Mouse (Mus musculus) erythroid progenitor cell, adult 5-6 weeks (primary cell): ENCODE data around the gene E030030I06Rik. TPM values are rescaled to one million over a fixed set of nuclear protein-coding genes. Genes with fewer than 3 reads are reported as not detected.
"Not testable (repeated sequence)": the region's sequence is repeated elsewhere in the genome, so short reads cannot be mapped to it uniquely, and the experiment has no call there.

Experiments
- ATAC-seq: replicated peaks from 2 replicates; pipeline ENCODE4 v1.8.0; 2016; ENCODE audit warnings: moderate number of reproducible peaks, mild to moderate bottlenecking, moderate TSS enrichment, inconsistent platforms; ENCODE audit not compliant: poor library complexity, low FRiP score, severe bottlenecking
- total RNA-seq, 2 experiments: library from RNA; stranded (forward) in 1 of 2; stranded (reverse) in 1 of 2; fragments of 150-400 nt in 1 of 2; fragments of 186-747, 209-891 nt in 1 of 2; gene quantifications; 2 replicates each; pipeline versions ENCODE4 v1.2.3 to v1.2.4; 2015 to 2017; ENCODE audit warnings: low replicate concordance in 2 of 2

Gene E030030I06Rik
- total RNA-seq, 2 experiments from 2014 or later = 2.9 TPM; not detected in 1

DNA sequence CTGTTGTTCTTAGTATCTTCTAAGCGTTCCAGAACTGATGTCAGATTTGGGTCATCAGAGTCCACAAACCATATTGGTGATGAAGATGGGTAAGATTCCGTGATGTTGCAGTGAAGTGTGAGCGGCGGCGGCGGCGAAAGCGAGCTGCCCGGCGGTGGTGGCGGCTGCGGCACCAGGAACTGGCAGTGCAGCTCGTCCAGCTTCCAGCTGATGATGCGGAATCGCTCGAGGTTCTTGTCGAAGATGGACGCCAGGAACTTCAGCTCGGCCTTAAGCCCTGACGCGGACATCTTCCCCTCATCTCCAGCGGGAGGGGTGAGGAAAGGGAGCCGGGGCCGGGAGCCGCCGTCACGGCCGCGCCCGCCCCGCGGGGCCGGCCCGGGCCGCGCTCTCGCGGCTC, 5.1 kb upstream of the E030030I06Rik start:
- not testable (repeated sequence) for ATAC-seq

DNA sequence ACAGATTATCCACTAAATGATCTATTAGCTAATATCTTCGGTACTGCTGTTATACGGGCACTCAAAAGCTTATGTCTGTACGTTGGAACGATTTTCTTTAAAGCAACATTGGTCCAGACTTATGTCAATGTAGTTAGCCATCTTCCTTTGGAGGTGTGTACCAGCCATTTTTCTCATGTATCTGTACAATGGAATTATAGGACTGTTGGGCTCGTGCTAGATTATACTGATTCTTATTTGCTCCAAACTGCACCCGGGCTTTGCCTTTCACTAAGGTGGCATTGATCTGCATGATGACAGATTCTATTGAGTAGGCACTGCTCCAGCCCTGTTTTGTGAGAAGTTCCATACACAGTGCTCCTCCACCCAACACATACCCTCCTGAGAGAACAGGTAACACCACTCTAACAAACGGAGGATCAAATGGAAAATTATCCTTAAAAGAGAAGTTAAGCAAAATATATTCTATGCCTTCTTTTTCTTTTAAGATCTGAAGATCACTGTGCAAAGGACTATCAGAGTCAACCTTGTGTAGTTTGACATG, 4.1 kb upstream of the E030030I06Rik start:
- not testable (repeated sequence) for ATAC-seq

DNA sequence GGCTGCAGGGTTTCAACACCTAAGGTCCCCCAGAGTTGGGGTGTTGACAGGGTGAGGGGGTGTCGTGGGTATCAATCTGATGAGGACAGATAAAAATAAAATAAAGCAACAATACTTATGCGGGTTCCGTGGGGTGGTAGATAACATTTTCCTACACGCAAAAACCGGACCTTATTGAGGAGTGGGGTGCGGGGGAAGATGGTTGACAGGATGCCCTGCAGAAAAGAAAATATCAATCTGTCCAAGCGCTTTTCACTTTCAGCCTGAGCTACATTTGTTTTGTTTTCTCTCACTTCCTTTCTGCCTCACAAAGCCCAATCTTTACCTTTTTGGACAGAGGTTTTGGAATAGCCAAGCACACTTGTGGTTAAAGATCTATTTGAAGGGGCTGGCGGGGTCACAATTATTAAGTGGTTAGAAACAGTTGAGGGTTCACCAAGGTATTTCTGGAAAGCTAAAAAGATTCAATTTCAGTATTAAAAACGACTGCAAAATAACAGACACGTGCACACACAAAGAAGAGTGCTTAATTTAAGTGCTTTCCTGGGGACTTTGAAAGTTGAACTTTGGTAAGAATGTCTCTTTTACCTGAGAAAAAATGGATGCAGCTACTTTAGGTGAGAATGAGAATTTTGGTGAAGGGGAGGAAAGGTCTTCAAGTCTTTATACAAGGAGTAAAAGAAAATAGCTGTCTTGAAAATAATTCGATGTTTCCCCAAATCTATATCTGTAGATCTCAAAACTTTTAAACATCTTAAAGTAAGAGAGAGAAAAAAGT, 3.0 kb upstream of the E030030I06Rik start:
- not testable (repeated sequence) for ATAC-seq

DNA sequence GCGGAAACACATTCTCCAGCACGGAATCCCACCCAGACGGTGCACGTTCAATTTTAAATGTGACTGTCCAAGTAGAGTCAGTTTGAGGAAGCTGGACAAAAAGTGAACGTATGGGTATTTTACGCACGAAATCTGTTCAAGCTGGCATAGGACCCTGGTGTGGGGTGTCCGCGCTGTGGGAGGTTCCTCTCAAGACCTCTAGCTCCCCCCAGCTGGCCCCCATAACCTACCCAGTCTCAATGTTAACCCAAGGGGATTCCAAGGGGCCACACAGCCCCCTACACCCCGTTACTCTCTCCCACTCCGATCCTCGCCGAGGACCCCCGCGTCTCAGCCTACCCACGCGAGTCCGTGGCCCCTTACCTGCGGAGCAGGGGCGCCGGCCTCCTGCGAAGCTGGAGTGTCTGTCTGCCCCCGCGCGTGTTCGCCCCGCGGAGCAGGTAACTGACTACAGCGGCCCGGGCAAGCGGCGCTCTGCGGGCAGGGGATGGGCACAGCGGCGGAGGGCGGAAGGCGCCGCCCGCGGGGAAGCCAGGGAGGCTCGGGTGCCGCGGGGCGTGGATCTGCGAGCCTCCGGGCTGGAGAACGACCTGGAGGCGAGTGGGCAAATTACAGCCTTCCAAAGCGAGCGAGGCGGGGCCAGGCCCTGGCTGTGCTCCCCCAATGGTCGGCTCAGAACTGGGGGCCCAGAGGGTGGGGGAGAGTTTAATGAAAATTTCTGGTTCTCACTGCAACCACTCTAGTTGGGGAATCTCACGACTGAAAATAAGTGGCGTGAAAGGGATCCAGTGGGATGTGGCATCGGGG, 2.2 kb upstream of the E030030I06Rik start:
- ATAC-seq = not testable (repeated sequence)

DNA sequence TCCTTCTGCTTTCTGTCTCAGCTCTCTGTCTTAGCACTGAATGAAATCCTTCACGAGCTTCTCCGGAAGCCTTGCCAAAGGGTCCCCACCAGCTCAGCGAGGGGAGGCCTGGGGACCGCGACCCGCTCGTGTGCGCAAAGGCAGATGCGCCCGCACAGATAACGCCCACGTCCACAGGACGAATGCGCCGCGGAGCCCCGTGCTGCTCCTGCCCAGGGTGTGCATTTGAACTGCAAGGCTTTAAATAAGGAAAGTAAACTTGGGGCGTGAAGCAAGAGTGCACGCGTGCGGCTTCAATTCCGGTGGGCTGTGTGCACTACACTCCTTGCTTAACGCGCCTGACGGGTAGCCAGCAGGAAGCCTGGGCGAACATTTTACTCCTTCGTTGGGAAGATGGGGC, 1.5 kb upstream of the E030030I06Rik start:
- ATAC-seq = no peak

DNA sequence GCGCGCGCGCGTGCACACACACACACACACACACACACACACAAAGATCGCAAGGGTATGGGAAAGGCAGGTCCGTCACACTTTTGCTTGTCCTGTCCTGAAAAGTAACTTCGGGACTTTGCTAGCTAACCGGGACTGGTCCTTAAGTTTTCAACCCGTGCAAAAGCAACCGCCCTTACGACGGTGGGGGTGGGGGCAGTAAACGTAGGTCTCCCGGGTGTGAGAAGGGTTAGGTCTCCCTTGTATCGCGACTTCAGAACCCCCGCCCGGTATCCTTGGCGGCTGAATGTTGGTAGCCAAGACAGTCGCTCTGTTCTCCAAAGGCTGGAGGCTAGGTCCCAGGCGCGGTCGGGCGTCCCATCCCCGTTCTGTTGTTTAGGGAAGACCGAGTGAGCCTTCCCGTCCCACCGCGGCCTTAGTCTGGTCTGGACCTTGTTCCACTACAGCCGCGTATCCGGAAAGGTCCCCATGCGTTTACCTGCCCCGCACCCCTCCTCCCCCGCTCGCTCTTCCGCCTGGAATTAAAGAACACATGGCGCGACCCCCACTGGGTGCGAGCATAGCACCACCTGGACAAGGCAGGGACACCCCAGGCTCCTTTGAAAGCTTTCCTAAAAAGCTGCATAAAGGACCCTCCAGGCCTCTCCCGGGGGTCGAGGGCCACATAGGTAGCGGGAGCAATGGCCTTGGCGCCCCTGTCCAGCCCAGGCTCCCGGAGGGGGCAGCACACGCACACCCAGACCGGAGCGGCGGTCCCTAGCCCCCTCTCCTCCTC, 808 bp upstream of the E030030I06Rik start:
- ATAC-seq = no peak

DNA sequence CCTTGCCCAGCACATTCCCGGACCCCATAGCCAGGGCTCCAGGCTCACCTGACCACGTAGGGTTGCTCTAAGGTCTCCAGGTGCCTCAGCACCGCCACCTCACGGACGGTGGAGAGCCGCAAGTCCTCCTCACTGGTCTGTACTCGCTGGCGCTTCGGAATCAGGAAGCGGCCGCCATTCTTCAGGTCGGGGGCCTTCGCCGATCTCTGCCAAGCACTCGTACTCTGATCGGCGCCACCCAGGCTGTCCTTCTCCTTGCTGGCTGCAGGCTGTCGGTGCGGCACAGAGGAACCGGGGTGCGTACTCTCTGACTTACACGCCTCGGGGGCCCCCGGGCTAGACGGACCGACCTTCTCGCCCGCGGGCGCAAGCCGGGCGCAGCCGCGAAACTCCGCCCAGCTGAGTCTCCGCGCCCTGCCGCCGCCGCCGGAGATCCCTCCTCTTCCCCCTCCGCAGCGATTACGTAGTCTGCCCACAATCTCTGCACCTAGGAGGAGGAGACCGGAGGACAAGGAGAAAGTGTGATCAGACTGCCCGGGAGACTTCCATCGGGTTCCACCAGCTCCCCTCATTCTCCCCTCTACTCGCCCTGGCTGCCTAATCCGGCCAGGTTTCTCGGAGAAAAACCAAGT, 513 bp downstream of the E030030I06Rik start:
- ATAC-seq = no peak

DNA sequence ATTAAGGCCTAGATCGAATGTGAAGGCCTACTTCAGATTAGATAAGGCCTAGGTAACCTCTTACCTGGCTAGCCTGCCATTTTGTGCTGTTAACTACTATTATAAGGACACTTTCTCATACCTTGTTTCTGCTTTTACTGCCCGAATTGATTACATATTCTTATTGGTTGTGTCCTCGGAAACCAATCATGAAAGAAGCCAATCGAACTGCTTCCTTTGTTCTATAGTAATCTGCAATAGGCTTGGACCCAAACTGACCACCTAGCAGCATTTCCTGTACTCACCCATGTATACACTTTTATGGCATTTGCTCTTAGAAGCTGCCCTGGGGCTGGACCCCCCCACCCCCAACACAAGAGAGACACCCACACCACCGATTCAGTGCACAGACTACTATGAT, 6.1 kb downstream of the E030030I06Rik start:
- no peak for ATAC-seq

DNA sequence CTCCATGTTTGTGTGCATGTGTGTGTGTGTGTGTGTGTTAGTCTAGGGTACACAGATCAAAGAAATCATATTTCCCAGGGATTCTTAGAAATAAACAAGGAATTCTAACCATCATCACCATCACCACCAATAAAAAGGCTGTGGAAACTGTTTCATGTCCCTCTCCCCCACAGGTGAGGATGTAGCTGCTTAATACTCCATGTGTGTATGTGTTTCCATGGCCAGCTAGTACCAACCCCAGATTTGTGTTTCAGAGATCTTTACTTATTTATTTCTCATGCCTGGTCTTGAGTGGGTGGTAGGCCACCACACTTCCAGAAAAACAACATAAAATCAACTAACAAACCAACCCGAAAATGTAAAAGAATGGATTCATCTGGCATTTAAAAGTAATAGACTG, 6.9 kb downstream of the E030030I06Rik start:
- ATAC-seq = not testable (repeated sequence)

DNA sequence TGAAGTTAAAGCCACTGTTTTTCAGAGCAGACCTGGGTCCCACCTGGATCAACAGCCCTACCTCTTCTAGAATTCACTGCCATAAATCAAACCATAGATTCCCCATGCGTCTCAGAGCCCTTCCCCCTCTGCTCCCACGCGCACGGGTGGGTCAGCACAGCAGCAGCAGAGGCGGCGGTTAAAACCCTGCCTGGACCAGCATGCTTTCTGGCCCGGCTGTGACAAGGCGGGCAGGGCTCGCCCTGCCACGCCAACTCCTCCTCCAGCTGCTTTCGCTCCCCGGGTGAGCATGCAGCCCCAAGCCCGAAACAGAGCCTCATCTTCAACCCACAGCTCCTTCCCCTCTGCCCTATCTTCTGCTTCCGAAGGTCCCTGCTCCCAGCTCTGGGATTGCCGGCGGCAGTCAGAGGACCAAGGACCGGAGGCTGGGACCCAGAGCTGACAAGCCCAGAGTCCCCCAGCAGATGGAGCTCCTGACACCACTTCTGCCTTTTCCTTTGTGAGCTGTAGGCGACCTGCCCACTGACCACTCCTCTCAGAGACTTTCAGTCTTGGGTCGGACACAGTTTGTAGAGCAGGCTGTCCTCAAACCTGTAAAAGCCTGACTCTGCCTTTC, 8.3 kb downstream of the E030030I06Rik start:
- ATAC-seq = no peak

DNA sequence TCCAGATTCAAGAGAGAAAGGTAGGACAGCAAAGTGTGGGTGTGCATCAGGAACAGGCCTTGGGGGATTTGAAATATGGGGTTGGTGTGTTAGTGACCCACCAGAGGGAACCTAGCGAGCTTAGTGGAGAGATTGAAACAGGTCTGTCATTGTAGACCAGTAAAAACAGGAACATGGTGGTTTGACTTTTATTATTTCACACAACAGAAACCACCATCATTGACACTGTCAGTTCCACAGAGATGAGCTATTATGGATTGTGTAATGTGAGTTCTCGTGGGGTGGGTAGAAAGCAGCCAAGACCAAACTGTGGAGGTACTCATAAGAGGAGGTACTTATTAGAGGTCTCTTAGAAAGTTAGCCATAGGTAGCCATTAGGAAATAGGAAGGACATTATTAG, 74.5 kb downstream of the E030030I06Rik start:
- no peak for ATAC-seq

DNA sequence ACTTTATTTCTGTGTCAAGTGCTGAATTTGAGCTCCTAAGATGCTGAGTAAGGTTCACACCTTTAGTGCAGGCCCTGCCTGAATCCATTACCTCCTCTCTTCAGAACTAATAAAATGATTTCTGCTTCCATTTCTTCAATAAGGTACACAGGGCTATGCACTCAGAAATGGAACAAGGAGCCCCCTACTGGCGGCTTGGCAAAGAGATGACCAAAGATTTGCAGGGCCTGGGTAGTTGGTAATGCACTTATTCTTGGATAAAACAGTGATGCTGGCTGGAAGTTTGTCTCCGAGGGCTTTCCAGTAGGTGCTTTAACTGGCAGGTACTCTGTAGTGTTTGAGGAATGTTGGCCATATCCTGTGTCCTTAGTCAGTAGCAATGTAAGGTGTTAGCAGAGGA, 76.3 kb downstream of the E030030I06Rik start:
- no peak for ATAC-seq

DNA sequence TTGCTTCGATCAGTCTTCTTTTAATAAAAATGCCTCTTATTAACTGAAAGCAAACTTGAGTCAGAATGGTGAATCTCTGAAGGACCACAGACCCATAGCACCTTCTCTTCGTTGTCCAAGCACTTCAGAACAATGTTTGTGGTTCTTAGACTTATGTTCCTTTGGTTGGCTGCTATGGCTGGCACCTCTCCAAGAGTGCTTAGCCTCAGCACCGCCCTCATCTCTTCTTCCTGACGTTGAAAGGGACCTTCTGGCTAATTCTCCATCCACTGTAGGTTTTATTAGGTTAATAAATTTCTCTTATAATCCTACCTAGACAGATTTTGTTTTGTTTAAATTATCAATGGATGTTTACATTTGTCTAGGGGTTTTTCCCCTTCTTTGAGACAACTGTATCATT, 78.5 kb downstream of the E030030I06Rik start:
- no peak for ATAC-seq

DNA sequence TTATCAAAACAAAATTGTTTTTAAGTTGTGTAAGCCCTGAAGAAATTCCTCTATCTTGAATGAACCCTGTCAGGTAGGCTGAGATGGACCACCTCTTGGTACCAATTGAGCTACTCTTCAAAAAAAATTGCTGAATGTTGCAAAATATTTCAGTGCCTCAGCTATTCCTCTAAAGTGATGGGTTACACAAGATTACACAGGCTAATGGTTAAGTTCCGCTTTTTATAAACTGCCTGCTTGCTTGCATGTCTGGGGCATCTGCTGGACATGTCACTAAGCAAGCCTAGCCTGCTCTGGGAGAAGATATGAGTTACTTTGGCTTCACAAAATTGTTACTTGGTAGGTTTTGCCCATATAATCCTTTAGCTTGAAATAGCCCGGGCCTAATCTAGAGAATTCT, 78.9 kb downstream of the E030030I06Rik start:
- ATAC-seq = no peak

DNA sequence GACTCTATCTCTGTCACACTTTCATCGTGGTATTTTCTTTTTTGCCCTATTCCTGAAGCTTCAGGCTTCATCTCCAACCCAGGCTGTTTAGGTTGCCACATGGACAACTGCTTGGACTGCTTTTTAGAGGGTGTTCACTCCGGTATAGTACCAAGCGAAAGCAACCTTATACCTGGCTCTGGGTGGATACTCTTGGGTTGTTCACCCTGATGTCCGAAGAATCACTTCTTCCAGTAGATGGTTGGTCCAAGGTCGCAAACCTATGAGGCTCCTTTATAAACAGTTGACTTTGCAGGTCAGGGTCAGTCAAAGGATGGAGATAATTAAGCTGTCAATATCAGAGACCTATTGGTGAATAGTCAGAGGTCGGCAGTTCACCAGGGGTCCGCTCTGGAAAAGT, 81.1 kb downstream of the E030030I06Rik start, which contains the start of gene 4930444G20Rik:
Gene 4930444G20Rik, minus strand, starts transcription at position 101 of the 400 bp plus-strand sequence.
- not testable (repeated sequence) for ATAC-seq
